Mouse (Mus musculus) cerebellum, adult 2 months (tissue): Measurements from ENCODE around the gene Polr3gl. TPM values are rescaled to one million over a fixed set of nuclear protein-coding genes. Genes with fewer than 3 reads are reported as not detected.

Experiments
- DNase-seq, 2 experiments: peaks; one replicate each; pipeline ENCODE4 v3.0.0; 2021
- H3K27ac ChIP-seq: fragments of 200-500 bp; 2 replicates; pipeline ENCODE4 v1.5.1; 2012; ENCODE audit warnings: low read length, control low read depth, inconsistent platforms; ENCODE audit not compliant: insufficient read depth
- H3K27me3 ChIP-seq: fragments of 200-500 bp; 2 replicates; pipeline ENCODE4 v1.6.1; 2012; ENCODE audit warnings: inconsistent platforms, mild to moderate bottlenecking, low read length, moderate library complexity; ENCODE audit not compliant: control insufficient read depth, insufficient read depth
- H3K4me1 ChIP-seq: fragments of 200-500 bp; 2 replicates; pipeline ENCODE4 v1.6.1; 2011; ENCODE audit warnings: low read length; ENCODE audit not compliant: control insufficient read depth, insufficient read depth
- H3K4me3 ChIP-seq: fragments of 200-500 bp; replicated peaks from 2 replicates; pipeline ENCODE3; 2011; ENCODE audit warnings: mild to moderate bottlenecking, low read depth, low read length, control low read depth; ENCODE audit not compliant: insufficient read depth
- CTCF ChIP-seq: fragments of 200-500 bp; IDR thresholded peaks from 2 replicates; pipeline ENCODE4 v1.5.1; 2011; ENCODE audit warnings: low read depth, mild to moderate bottlenecking, control low read depth, low read length, moderate library complexity, borderline replicate concordance; ENCODE audit not compliant: insufficient read depth
- POLR2A ChIP-seq: fragments of 200-500 bp; IDR thresholded peaks from 2 replicates; pipeline ENCODE4 v1.6.1; 2011; ENCODE audit warnings: low read length, control low read depth, borderline replicate concordance; ENCODE audit not compliant: insufficient read depth
- WGBS: fragments of 180-500 bp; shearing (Covaris S2); methylation state at CpG from one replicate; pipeline ENCODE4 v1.1.7; 2018; 5-methylcytosine and 5-hydroxymethylcytosine counted together
- polyA plus RNA-seq: library from polyadenylated mRNA; depleted of rRNA; stranded (reverse); fragments of >200 nt; gene quantifications from 2 replicates; pipeline ENCODE4 v1.2.3, GENCODE M21; 2012

Gene Polr3gl
- polyA plus RNA-seq, 1 experiment = 55.5 TPM

- DNase-seq = no peak
- Histone ChIP-seq H3K4me1 (no peaks in the 10 kb centered on the region), H3K27ac (no peak overlapping the region), H3K27me3 (no peaks in the 10 kb centered on the region), H3K4me3 (no peak overlapping the region)
- TF ChIP-seq CTCF = no peak
- TF ChIP-seq POLR2A = no peak
- 79% methylated on average over 9 of the region's 9 CpGs for WGBS
Observed at GRCm38 (mm10) chr3:96560881-96561668, 32.9 kb downstream of the Polr3gl start.

- Histone ChIP-seq H3K27me3 (no peaks in the 10 kb centered on the region), H3K4me1 (no peaks in the 10 kb centered on the region; the same call in 1 of the 2 replicates), H3K27ac (no peak overlapping the region), H3K4me3 (peak overlapping the region; percentile 17)
- 53% methylated on average over 23 of the region's 23 CpGs for WGBS
- DNase-seq = no peak
- no peak for TF ChIP-seq POLR2A
- TF ChIP-seq CTCF = no peak
Observed at GRCm38 (mm10) chr3:96559911-96560850, 33.8 kb downstream of the Polr3gl start.

DNA sequence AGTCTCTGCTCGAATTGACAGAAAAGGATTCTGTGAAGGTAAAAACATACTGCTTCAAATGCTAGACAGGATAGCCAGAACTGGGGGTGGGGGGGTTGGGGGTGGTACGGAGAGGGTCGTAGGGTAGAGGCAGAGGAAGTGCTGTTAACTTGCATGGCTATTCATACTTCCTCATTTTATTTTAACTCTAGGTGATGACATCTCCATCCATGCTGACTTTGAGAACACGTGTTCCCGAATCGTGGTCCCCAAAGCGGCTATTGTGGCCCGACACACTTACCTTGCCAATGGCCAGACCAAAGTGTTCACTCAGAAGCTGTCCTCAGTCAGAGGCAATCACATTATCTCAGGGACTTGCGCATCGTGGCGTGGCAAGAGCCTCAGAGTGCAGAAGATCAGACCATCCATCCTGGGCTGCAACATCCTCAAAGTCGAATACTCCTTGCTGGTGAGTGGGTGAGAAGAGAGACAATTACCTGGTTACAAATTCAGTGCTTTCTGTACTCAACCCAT is 34.5 kb downstream of the Polr3gl start:
- 43% methylated on average over 12 of the region's 12 CpGs for WGBS
- Histone ChIP-seq H3K4me1 (no peaks in the 10 kb centered on the region; the same call in 1 of the 2 replicates), H3K27me3 (no peaks in the 10 kb centered on the region), H3K4me3 (peak overlapping the region; percentile 44), H3K27ac (no peak overlapping the region)
- TF ChIP-seq CTCF (no peak), POLR2A (no peak)
- no peak for DNase-seq

DNA sequence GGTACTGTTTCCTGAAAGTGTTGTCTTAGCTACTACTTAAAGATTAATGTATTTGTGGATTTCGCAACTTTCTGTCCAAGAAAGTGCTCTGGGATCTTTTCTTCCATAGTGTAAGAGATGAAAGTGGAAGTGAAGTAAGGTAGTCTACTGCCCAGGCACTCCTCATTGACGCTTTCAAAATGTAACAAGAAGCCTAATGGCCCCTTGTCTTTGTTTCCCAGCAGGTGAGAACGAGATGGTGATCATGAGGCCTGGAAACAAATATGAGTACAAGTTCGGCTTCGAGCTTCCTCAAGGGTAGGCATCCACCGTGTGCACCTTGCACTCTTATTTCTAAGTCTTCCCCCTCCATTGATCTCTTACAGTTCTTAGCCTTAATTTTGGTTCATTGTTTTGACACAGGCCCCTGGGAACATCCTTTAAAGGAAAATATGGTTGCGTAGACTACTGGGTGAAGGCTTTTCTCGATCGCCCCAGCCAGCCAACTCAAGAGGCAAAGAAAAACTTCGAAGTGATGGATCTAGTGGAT is 35.2 kb downstream of the Polr3gl start:
- no peak overlapping the region for H3K27ac ChIP-seq

GRCm38 (mm10) chr3:96558159-96558558 is 35.8 kb downstream of the Polr3gl start:
- no peaks in the 10 kb centered on the region; the same call in 1 of the 2 replicates for H3K4me1 ChIP-seq
- peak overlapping the region; percentile 62 for H3K4me3 ChIP-seq
- no peak overlapping the region for H3K27ac ChIP-seq
- DNase-seq = no peak
- TF ChIP-seq POLR2A (no peak), CTCF (no peak)
- 5% methylated on average over 17 of the region's 17 CpGs for WGBS
- H3K27me3 ChIP-seq = no peaks in the 10 kb centered on the region

More for the DNA sequence above, 35.2 kb downstream of the Polr3gl start:
- Histone ChIP-seq H3K4me3 (peak overlapping the region; percentile 9), H3K27me3 (no peaks in the 10 kb centered on the region), H3K4me1 (no peaks in the 10 kb centered on the region; the same call in 1 of the 2 replicates)
- DNase-seq = no peak
- 63% methylated on average over 10 of the region's 10 CpGs for WGBS
- TF ChIP-seq CTCF (no peak), POLR2A (no peak)

- whole genome bisulfite sequencing = 1% methylated on average over 26 of the region's 26 CpGs
Observed at GRCm38 (mm10) chr3:96557694-96558093, 36.3 kb downstream of the Polr3gl start, which contains the start of gene Txnip. Txnip (plus strand) TSS chr3:96557957.

More at GRCm38 (mm10) chr3:96557694-96558093, 36.3 kb downstream of the Polr3gl start, which contains the start of gene Txnip:
- DNase-seq = peak; percentile 92 to 96
- Histone ChIP-seq H3K4me3 (peak within 1 kb of the TSS; percentile 62), H3K4me1 (no peaks in the 10 kb centered on the region; the same call in 1 of the 2 replicates), H3K27me3 (no peaks in the 10 kb centered on the region), H3K27ac (0 out of 2 replicates have a peak within 1 kb of the TSS, but pooled peaks have one; percentile 4)
- peak; percentile 55; the same call in 1 of the 2 replicates for TF ChIP-seq POLR2A
- peak; percentile 13; the same call in 1 of the 2 replicates for TF ChIP-seq CTCF
